Mouse (Mus musculus) spleen, postnatal 10 days (tissue): ENCODE measurements around the gene Patl2.
A peak's percentile ranks its signal among the peaks of the same experiment; 100 is the strongest.
"Not testable (repeated sequence)": the region's sequence is repeated elsewhere in the genome, so short reads cannot be mapped to it uniquely, and the experiment has no call there.

ENCODE experiments used
- DNase-seq, 2 experiments: peaks; one replicate each; pipeline ENCODE4 v3.0.0; 2021 to 2022; ENCODE audit warnings: low spot score in 2 of 2

The Patl2 gene

GRCm38 (mm10) chr2:122145756-122146155 lies 40.2 kb downstream of the Patl2 start:
- DNase-seq = no peak

GRCm38 (mm10) chr2:122143111-122143510 lies 42.9 kb downstream of the Patl2 start:
- DNase-seq = no peak

- no peak for DNase-seq
Observed at GRCm38 (mm10) chr2:122141332-122141967, 44.5 kb downstream of the Patl2 start.

- DNase-seq = no peak
Observed at GRCm38 (mm10) chr2:122140815-122141214, 45.2 kb downstream of the Patl2 start.

GRCm38 (mm10) chr2:122137839-122138465 lies 48.0 kb downstream of the Patl2 start:
- peak in 1 of 2 experiments; percentile 73 for DNase-seq

GRCm38 (mm10) chr2:122132618-122133017 lies 53.4 kb downstream of the Patl2 start:
- DNase-seq = no peak

- DNase-seq = no peak
Observed at GRCm38 (mm10) chr2:122132078-122132477, 53.9 kb downstream of the Patl2 start.

GRCm38 (mm10) chr2:122127635-122128034 lies 58.4 kb downstream of the Patl2 start:
- no peak for DNase-seq

- DNase-seq = no peak
Observed at GRCm38 (mm10) chr2:122126765-122127347, 59.1 kb downstream of the Patl2 start.

GRCm38 (mm10) chr2:122125680-122126572 lies 60.1 kb downstream of the Patl2 start:
- DNase-seq = peak in 1 of 2 experiments; percentile 31

- peak; percentile 90 to 97 for DNase-seq
Observed at GRCm38 (mm10) chr2:122117961-122118958, 67.7 kb downstream of the Patl2 start, which contains the start of gene Spg11. Spg11 (minus strand) TSS chr2:122118386.

GRCm38 (mm10) chr2:122116888-122117287 lies 69.1 kb downstream of the Patl2 start:
- no peak for DNase-seq

- no peak for DNase-seq
Observed at GRCm38 (mm10) chr2:122109714-122110113, 76.3 kb downstream of the Patl2 start.

- no peak for DNase-seq
Observed at GRCm38 (mm10) chr2:122108101-122108500, 77.9 kb downstream of the Patl2 start.

- DNase-seq = peak in 1 of 2 experiments; percentile 64
Observed at GRCm38 (mm10) chr2:122102070-122102469, 83.9 kb downstream of the Patl2 start.

GRCm38 (mm10) chr2:122097686-122098085 lies 88.3 kb downstream of the Patl2 start:
- DNase-seq = not testable (repeated sequence)

- DNase-seq = no peak
Observed at GRCm38 (mm10) chr2:122093844-122094243, 92.1 kb downstream of the Patl2 start.

GRCm38 (mm10) chr2:122086446-122086845 lies 99.5 kb downstream of the Patl2 start:
- DNase-seq = no peak

- no peak for DNase-seq
Observed at GRCm38 (mm10) chr2:122081728-122082456, 104.1 kb downstream of the Patl2 start.
